Mouse (Mus musculus) MEL (cell line): Measurements from ENCODE around the gene Nans. TPM values are rescaled to one million over a fixed set of nuclear protein-coding genes. Genes with fewer than 3 reads are reported as not detected.

Source experiments
- DNase-seq: peaks from one replicate; pipeline ENCODE4 v3.0.0; 2011; ENCODE audit warnings: low read depth, low spot score
- H3K27ac ChIP-seq: 2 replicates; pipeline ENCODE4 v1.5.1; 2012; ENCODE audit warnings: low read depth, mild to moderate bottlenecking, control low read depth, low read length, moderate library complexity; ENCODE audit not compliant: control insufficient read depth
- H3K27me3 ChIP-seq, 2 experiments: fragments of 150-350 bp in 1 of 2; sonication (generic) in 1 of 2; 2 replicates each; pipeline ENCODE4 v1.6.1; 2012; ENCODE audit warnings: low read length in 2 of 2, mild to moderate bottlenecking in 2 of 2, improper control_type of control experiment in 1 of 2, moderate library complexity in 1 of 2; ENCODE audit not compliant: insufficient read depth in 2 of 2, control insufficient read depth in 1 of 2
- H3K36me3 ChIP-seq, 2 experiments: 2 replicates each; pipeline ENCODE4 v1.6.1; 2012 to 2014; ENCODE audit warnings: low read length in 2 of 2, improper control_type of control experiment in 1 of 2, inconsistent platforms in 1 of 2, mild to moderate bottlenecking in 1 of 2; ENCODE audit not compliant: insufficient read depth in 2 of 2, control insufficient read depth in 1 of 2
- H3K4me1 ChIP-seq, 2 experiments: fragments of 150-350 bp in 1 of 2; sonication (generic) in 1 of 2; 2 replicates each; pipeline ENCODE4 v1.6.1; 2012; ENCODE audit warnings: low read length in 2 of 2, improper control_type of control experiment in 1 of 2, mild to moderate bottlenecking in 1 of 2; ENCODE audit not compliant: insufficient read depth in 2 of 2, control insufficient read depth in 1 of 2
- H3K4me3 ChIP-seq, 2 experiments: fragments of 150-350 bp in 1 of 2; sonication (generic) in 1 of 2; 2 replicates each; pipeline ENCODE4 v1.5.1; 2012; ENCODE audit warnings: low read depth in 2 of 2, low read length in 2 of 2, mild to moderate bottlenecking in 2 of 2, moderate library complexity in 2 of 2, control low read depth in 1 of 2, improper control_type of control experiment in 1 of 2; ENCODE audit not compliant: control insufficient read depth in 1 of 2, insufficient read depth in 1 of 2
- H3K79me2 ChIP-seq: 2 replicates; pipeline ENCODE4 v1.6.1; 2012; ENCODE audit warnings: mild to moderate bottlenecking, low read length, moderate library complexity; ENCODE audit not compliant: control insufficient read depth, poor library complexity, insufficient read depth
- H3K9ac ChIP-seq: 2 replicates; pipeline ENCODE4 v1.6.1; 2012; ENCODE audit warnings: low read depth, mild to moderate bottlenecking, control low read depth, low read length, moderate library complexity; ENCODE audit not compliant: control insufficient read depth, poor library complexity, severe bottlenecking
- H3K9me3 ChIP-seq: fragments of 150-350 bp; sonication (generic); replicated peaks from 2 replicates; pipeline ENCODE4 v1.6.1; 2012; ENCODE audit warnings: mild to moderate bottlenecking, low read length, improper control_type of control experiment, moderate library complexity; ENCODE audit not compliant: insufficient read depth
- BHLHE40 ChIP-seq: IDR thresholded peaks from 2 replicates; pipeline ENCODE4 v1.6.1; 2012; ENCODE audit warnings: low read depth, mild to moderate bottlenecking, inconsistent platforms, low read length, improper control_type of control experiment, borderline replicate concordance
- CHD1 ChIP-seq: IDR thresholded peaks from 2 replicates; pipeline ENCODE4 v1.6.1; 2012; ENCODE audit warnings: low read depth, mild to moderate bottlenecking, inconsistent platforms, low read length, improper control_type of control experiment
- CHD2 ChIP-seq: IDR thresholded peaks from 2 replicates; pipeline ENCODE4 v1.6.1; 2011; ENCODE audit warnings: low read length, improper control_type of control experiment
- CTCF ChIP-seq, 3 experiments: IDR thresholded peaks in 2 of 3; conservative IDR thresholded peaks in 1 of 3; 2 replicates each; pipeline ENCODE4 v1.5.1; 2011 to 2012; ENCODE audit warnings: low read length in 3 of 3, low read depth in 2 of 3, mild to moderate bottlenecking in 2 of 3, improper control_type of control experiment in 1 of 3, inconsistent platforms in 1 of 3, mixed read lengths in 1 of 3, moderate library complexity in 1 of 3; ENCODE audit not compliant: control insufficient read depth in 1 of 3, insufficient read depth in 1 of 3, poor library complexity in 1 of 3, severe bottlenecking in 1 of 3
- E2F4 ChIP-seq: IDR thresholded peaks from 2 replicates; pipeline ENCODE4 v1.6.1; 2011; ENCODE audit warnings: low read depth, low read length, improper control_type of control experiment, borderline replicate concordance
- EP300 ChIP-seq, 2 experiments: IDR thresholded peaks; 2 replicates each; pipeline ENCODE4 v1.6.1; 2011; ENCODE audit warnings: improper control_type of control experiment in 2 of 2, low read length in 2 of 2, low read depth in 1 of 2, mild to moderate bottlenecking in 1 of 2
- ETS1 ChIP-seq: IDR thresholded peaks from 2 replicates; pipeline ENCODE4 v1.6.1; 2012; ENCODE audit warnings: low read depth, mild to moderate bottlenecking, inconsistent platforms, low read length, improper control_type of control experiment, moderate library complexity
- GABPA ChIP-seq: IDR thresholded peaks from 2 replicates; pipeline ENCODE4 v1.6.1; 2012; ENCODE audit warnings: low read depth, mild to moderate bottlenecking, inconsistent platforms, low read length, improper control_type of control experiment, moderate library complexity
- GATA1 ChIP-seq: IDR thresholded peaks from 2 replicates; pipeline ENCODE4 v1.6.1; 2011; ENCODE audit warnings: low read depth, low read length, improper control_type of control experiment
- HCFC1 ChIP-seq: IDR thresholded peaks from 2 replicates; pipeline ENCODE4 v1.6.1; 2012; ENCODE audit warnings: low read depth, mild to moderate bottlenecking, inconsistent platforms, low read length, improper control_type of control experiment, moderate library complexity
- JUND ChIP-seq: IDR thresholded peaks from 2 replicates; pipeline ENCODE4 v1.6.1; 2011; ENCODE audit warnings: low read depth, mild to moderate bottlenecking, improper control_type of control experiment, low read length
- KAT2A ChIP-seq: conservative IDR thresholded peaks from 2 replicates; pipeline ENCODE4 v1.6.1; 2012; ENCODE audit warnings: low read depth, low read length, improper control_type of control experiment, inconsistent platforms
- MAFK ChIP-seq: IDR thresholded peaks from 2 replicates; pipeline ENCODE4 v1.6.1; 2011; ENCODE audit warnings: low read depth, mild to moderate bottlenecking, low read length, improper control_type of control experiment, borderline replicate concordance
- MAX ChIP-seq: IDR thresholded peaks from 2 replicates; pipeline ENCODE4 v1.6.1; 2011; ENCODE audit warnings: low read length, improper control_type of control experiment
- MAZ ChIP-seq: IDR thresholded peaks from 2 replicates; pipeline ENCODE4 v1.6.1; 2012; ENCODE audit warnings: low read depth, mild to moderate bottlenecking, inconsistent platforms, low read length, improper control_type of control experiment
- MEF2A ChIP-seq: IDR thresholded peaks from 2 replicates; pipeline ENCODE4 v1.6.1; 2014; ENCODE audit warnings: low read depth, mild to moderate bottlenecking, inconsistent platforms, low read length, improper control_type of control experiment; ENCODE audit not compliant: poor library complexity, insufficient replicate concordance, severe bottlenecking; ENCODE audit errors: extremely low read depth
- MYB ChIP-seq: IDR thresholded peaks from 2 replicates; pipeline ENCODE4 v1.6.1; 2011; ENCODE audit warnings: mild to moderate bottlenecking, low read depth, low read length, improper control_type of control experiment
- MYC ChIP-seq: IDR thresholded peaks from 2 replicates; pipeline ENCODE4 v1.6.1; 2011; ENCODE audit warnings: low read depth, mild to moderate bottlenecking, low read length, improper control_type of control experiment, moderate library complexity
- NELFE ChIP-seq: IDR thresholded peaks from 2 replicates; pipeline ENCODE4 v1.6.1; 2011; ENCODE audit warnings: low read depth, low read length, improper control_type of control experiment
- NRF1 ChIP-seq: IDR thresholded peaks from 2 replicates; pipeline ENCODE4 v1.6.1; 2014; ENCODE audit warnings: low read depth, mild to moderate bottlenecking, inconsistent platforms, low read length, improper control_type of control experiment, moderate library complexity; ENCODE audit not compliant: poor library complexity, insufficient read depth, severe bottlenecking
- POLR2A ChIP-seq, 2 experiments: IDR thresholded peaks; 2 replicates each; pipeline ENCODE4 v1.6.1; 2011 to 2012; ENCODE audit warnings: low read length in 2 of 2, mild to moderate bottlenecking in 2 of 2, control low read depth in 1 of 2, improper control_type of control experiment in 1 of 2, low read depth in 1 of 2, moderate library complexity in 1 of 2; ENCODE audit not compliant: control insufficient read depth in 1 of 2, insufficient read depth in 1 of 2, poor library complexity in 1 of 2
- POLR2AphosphoS2 ChIP-seq: IDR thresholded peaks from 2 replicates; pipeline ENCODE4 v1.6.1; 2011; ENCODE audit warnings: low read length, improper control_type of control experiment
- POLR2AphosphoS5 ChIP-seq: IDR thresholded peaks from 2 replicates; pipeline ENCODE4 v1.6.1; 2012; ENCODE audit warnings: low read depth, borderline replicate concordance, mild to moderate bottlenecking, inconsistent platforms, low read length, moderate library complexity, mixed read lengths
- RAD21 ChIP-seq: IDR thresholded peaks from 2 replicates; pipeline ENCODE4 v1.6.1; 2011; ENCODE audit warnings: mild to moderate bottlenecking, low read depth, low read length, improper control_type of control experiment
- RCOR1 ChIP-seq: IDR thresholded peaks from 2 replicates; pipeline ENCODE4 v1.6.1; 2012; ENCODE audit warnings: low read depth, mild to moderate bottlenecking, inconsistent platforms, low read length, improper control_type of control experiment
- SMC3 ChIP-seq: IDR thresholded peaks from 2 replicates; pipeline ENCODE4 v1.6.1; 2011; ENCODE audit warnings: low read depth, low read length, improper control_type of control experiment
- TAL1 ChIP-seq: IDR thresholded peaks from 2 replicates; pipeline ENCODE4 v1.6.1; 2012; ENCODE audit warnings: mild to moderate bottlenecking, inconsistent platforms, low read length, moderate library complexity, mixed read lengths
- TBP ChIP-seq: IDR thresholded peaks from 2 replicates; pipeline ENCODE4 v1.8.0; 2011; ENCODE audit warnings: low read depth, low read length, improper control_type of control experiment
- TCF12 ChIP-seq: IDR thresholded peaks from 2 replicates; pipeline ENCODE4 v1.6.1; 2014; ENCODE audit warnings: low read depth, mild to moderate bottlenecking, inconsistent platforms, low read length, improper control_type of control experiment, moderate library complexity
- UBTF ChIP-seq: IDR thresholded peaks from 2 replicates; pipeline ENCODE4 v1.6.1; 2012; ENCODE audit warnings: low read depth, mild to moderate bottlenecking, inconsistent platforms, low read length, improper control_type of control experiment, moderate library complexity, borderline replicate concordance; ENCODE audit not compliant: insufficient read depth
- USF1 ChIP-seq: IDR thresholded peaks from 2 replicates; pipeline ENCODE4 v1.6.1; 2014; ENCODE audit warnings: low read depth, mild to moderate bottlenecking, inconsistent platforms, low read length, improper control_type of control experiment, moderate library complexity
- ZC3H11A ChIP-seq: IDR thresholded peaks from 2 replicates; pipeline ENCODE4 v1.6.1; 2012; ENCODE audit warnings: low read depth, mild to moderate bottlenecking, inconsistent platforms, low read length, improper control_type of control experiment
- ZMIZ1 ChIP-seq: IDR thresholded peaks from 2 replicates; pipeline ENCODE4 v1.6.1; 2012; ENCODE audit warnings: low read depth, mild to moderate bottlenecking, inconsistent platforms, low read length, improper control_type of control experiment, moderate library complexity
- ZNF384 ChIP-seq: IDR thresholded peaks from 2 replicates; pipeline ENCODE4 v1.6.1; 2012; ENCODE audit warnings: low read depth, mild to moderate bottlenecking, inconsistent platforms, low read length, improper control_type of control experiment
- polyA plus RNA-seq, 2 experiments: library from polyadenylated mRNA; stranded (reverse) in 1 of 2; unstranded in 1 of 2; fragments of >175 nt in 1 of 2; fragments of >200 nt in 1 of 2; gene quantifications; 2 replicates each; pipeline versions ENCODE4 v1.2.1 to v1.2.4; 2012; ENCODE audit warnings: low replicate concordance in 2 of 2, low read depth in 1 of 2; ENCODE audit not compliant: insufficient read length in 2 of 2, insufficient read depth in 1 of 2, missing spikeins in 1 of 2
- total RNA-seq: library from RNA; depleted of rRNA; stranded (reverse); fragments of 300-350 nt; gene quantifications from 2 replicates; pipeline ENCODE4 v1.2.3, GENCODE M21; 2012; rRNA removed

Gene Nans
- total RNA-seq (124 and 136 TPM in 2 replicates), polyA plus RNA-seq (100 to 1,000 TPM; 182 to 246 TPM)

DNA sequence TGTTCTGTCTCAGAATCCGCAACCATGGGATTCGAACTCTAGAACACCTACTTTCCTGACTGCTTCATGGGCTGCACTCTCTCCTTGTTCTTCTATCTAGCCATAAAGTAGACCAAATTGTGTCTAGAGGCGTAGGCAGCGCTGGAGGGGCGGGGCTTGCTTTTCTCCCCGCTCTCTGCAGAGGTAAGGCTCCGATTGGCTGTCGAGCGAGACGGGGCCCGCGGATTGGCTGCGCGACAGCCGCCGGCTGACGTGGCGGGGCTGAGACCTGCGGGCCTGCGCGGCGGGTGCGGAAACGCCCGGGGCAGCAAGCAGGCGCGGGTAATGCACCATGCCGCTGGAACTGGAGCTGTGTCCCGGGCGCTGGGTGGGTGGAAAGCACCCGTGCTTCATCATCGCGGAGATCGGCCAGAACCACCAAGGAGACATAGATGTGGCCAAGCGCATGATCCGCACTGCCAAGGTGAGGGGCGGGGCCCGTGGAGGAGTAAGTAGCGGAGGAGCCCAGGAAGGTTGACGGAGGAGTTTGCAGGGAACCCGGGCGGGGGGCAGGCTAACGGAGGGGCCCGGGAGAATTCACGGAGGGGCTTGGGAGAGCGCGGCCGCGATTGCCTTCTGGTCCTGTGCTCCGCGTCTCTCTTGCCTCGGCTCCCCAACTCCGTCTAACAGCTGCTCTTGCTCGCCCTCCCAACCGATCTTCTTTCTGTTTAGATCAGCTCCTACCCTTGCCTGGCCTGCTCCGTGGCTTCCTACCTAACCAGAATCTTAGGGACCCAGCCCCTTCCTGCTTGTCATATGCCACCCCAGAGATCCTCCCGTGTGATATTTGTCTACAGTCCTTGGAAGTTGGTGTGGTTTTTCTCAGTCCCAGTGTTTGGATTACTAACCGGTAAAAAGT, at the start of gene Nans:
Gene Nans (plus strand): TSS at position 221 of the 898 bp plus-strand sequence.
- peaks cover 23 to 34% of the 10 kb centered on the region in 2 experiments for H3K4me1 ChIP-seq
- H3K27me3 ChIP-seq: no peaks in the 10 kb centered on the region
- H3K27ac ChIP-seq: peak within 1 kb of the TSS; percentile 57
- H3K9me3 ChIP-seq: no peaks in the 10 kb centered on the region
- H3K9ac ChIP-seq: peak within 1 kb of the TSS; percentile 72
- DNase-seq: peak; percentile 98
- H3K79me2 ChIP-seq: peaks cover 26% of the 10 kb centered on the region
- H3K36me3 ChIP-seq: peaks cover 10 to 28% of the 10 kb centered on the region in 2 experiments
- peak within 1 kb of the TSS; percentile 68 to 97 for H3K4me3 ChIP-seq
- TF ChIP-seq ZMIZ1: peak; percentile 88
- TF ChIP-seq POLR2AphosphoS5: no peak
- peak; percentile 81; the same call in 1 of the 2 replicates for TF ChIP-seq POLR2AphosphoS2
- TF ChIP-seq BHLHE40: no peak
- no peak for TF ChIP-seq ZC3H11A
- no peak for TF ChIP-seq MAFK
- peak; percentile 57 for TF ChIP-seq HCFC1
- TF ChIP-seq TAL1: no peak
- no peak for TF ChIP-seq CHD2
- no peak for TF ChIP-seq RAD21
- peak; percentile 88 for TF ChIP-seq TBP
- TF ChIP-seq RCOR1: 0 out of 2 replicates have a peak, but pooled peaks have one; percentile 33
- no peak; the same call in 1 of the 2 replicates for TF ChIP-seq MAZ
- peak; percentile 76 to 89 for TF ChIP-seq POLR2A (IDR thresholded peaks at IDR 0.05; ENCODE audit: control insufficient read depth in 1 of 2, insufficient read depth in 1 of 2, low read depth in 1 of 2, low read length in 2 of 2, poor library complexity in 1 of 2)
- peak; percentile 70 for TF ChIP-seq NRF1
- 0 out of 2 replicates have a peak, but pooled peaks have one; percentile 3 for TF ChIP-seq UBTF
- TF ChIP-seq KAT2A: no peak; the same call in 1 of the 2 replicates
- no peak for TF ChIP-seq ZNF384
- no peak for TF ChIP-seq SMC3
- peak; percentile 50; the same call in 1 of the 2 replicates for TF ChIP-seq TCF12
- TF ChIP-seq MYB: no peak
- TF ChIP-seq MAX: peak; percentile 43; the same call in 1 of the 2 replicates
- peak; percentile 32; the same call in 1 of the 2 replicates for TF ChIP-seq ETS1
- TF ChIP-seq E2F4: no peak
- TF ChIP-seq NELFE: peak; percentile 97
- TF ChIP-seq JUND: no peak
- TF ChIP-seq CTCF (IDR thresholded peaks at IDR 0.05 in 2 of 3, conservative IDR thresholded peaks at IDR 0.05 in 1 of 3; ENCODE audit: control insufficient read depth in 1 of 3, insufficient read depth in 1 of 3, low read depth in 2 of 3, low read length in 3 of 3, poor library complexity in 1 of 3, severe bottlenecking in 1 of 3): no peak
- TF ChIP-seq GABPA: no peak
- no peak for TF ChIP-seq MEF2A
- TF ChIP-seq EP300 (IDR thresholded peaks at IDR 0.05; ENCODE audit: low read depth in 1 of 2, low read length in 2 of 2): no peak
- TF ChIP-seq USF1: no peak
- no peak for TF ChIP-seq GATA1
- TF ChIP-seq MYC: peak; percentile 43; the same call in 1 of the 2 replicates
- TF ChIP-seq CHD1: no peak; the same call in 1 of the 2 replicates
